Mouse (Mus musculus) inflammation-experienced regulatory T-cells, adult 6 months (primary cell): ENCODE results near the gene Nos3. TPM values are rescaled to one million over a fixed set of nuclear protein-coding genes. Genes with fewer than 3 reads are reported as not detected.

Experiments
- ATAC-seq: one replicate; pipeline ENCODE4 v1.8.0; 2017
- polyA plus RNA-seq, 3 experiments: library from polyadenylated mRNA; unstranded; fragments of 100-300 nt; shearing (Covaris generic); gene quantifications; one replicate each; pipeline ENCODE4 v1.2.1; 2017

The Nos3 gene
- polyA plus RNA-seq, 3 experiments from 2014 or later, result 0.08 to 0.17 TPM; not detected in 1

GRCm38 (mm10) chr5:24346313-24346712 lies 18.3 kb upstream of the Nos3 start:
- ATAC-seq, result no peak

GRCm38 (mm10) chr5:24347186-24347875 lies 17.3 kb upstream of the Nos3 start:
- no peak for ATAC-seq

DNA sequence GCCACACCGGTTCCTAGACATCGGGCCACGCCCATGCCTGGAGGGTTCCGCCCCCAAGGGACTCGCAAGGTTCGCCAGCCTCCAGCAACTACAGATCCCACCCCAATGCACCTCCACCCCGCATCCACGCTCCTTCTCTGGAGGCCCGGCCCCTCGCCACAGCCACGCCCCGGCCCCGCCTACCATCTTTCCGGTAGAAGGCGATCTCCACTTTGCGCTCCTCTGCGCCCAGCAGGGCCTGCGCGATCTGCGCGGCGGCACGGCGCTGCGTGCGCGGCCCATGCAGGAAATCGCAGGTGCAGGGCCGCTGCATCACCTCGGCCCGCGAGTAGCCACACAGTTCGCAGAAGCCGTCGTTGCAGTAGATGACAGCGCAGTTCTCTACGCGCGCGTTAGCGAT lies 16.5 kb upstream of the Nos3 start:
- ATAC-seq, result peak; percentile 83

DNA sequence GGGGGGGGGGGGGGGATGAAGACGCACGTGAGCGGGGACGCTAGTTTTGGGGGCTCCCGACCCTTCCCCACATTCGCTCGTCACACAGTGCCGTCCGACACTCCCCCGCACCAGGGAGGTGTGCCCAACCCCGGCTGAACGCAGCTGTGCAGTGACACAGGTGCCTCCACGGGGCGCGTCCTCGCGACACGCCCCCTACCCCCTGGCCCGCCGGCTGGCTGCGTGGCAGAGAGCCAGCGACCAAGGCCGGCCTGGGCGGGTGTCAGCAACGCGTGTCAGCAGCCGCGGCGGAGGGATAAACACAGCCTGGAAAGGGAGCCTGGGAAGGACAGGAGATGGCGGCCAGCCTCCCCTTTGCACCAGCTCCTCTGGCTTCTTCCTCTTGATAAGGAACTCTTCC lies 16.1 kb upstream of the Nos3 start:
- ATAC-seq, result no peak

DNA sequence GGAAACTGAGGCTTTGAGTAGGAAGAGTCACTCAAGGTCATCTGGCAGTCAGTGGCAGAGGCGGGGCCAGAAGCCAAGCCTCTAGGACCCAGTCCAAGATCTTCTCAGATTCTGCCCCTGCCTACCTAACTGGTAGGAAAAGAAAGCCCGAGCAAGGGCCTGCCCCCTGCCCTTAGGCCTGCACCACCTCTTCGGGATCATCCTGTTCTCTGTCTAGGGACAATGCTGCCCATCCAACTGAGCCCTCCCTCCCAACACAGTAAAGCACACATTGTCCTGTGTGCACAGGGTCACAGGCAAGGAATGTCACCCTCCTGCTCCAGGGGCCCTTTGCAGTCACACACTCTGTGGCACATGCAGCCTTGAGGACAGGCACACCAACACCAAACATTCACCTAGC lies 14.5 kb upstream of the Nos3 start:
- no peak for ATAC-seq

- ATAC-seq, result no peak
Measured at GRCm38 (mm10) chr5:24350531-24351250, 13.9 kb upstream of the Nos3 start.

GRCm38 (mm10) chr5:24351278-24351677 lies 13.3 kb upstream of the Nos3 start, which contains the start of gene Kcnh2:
Gene Kcnh2 (minus strand): TSS chr5:24351604.
- no peak for ATAC-seq

DNA sequence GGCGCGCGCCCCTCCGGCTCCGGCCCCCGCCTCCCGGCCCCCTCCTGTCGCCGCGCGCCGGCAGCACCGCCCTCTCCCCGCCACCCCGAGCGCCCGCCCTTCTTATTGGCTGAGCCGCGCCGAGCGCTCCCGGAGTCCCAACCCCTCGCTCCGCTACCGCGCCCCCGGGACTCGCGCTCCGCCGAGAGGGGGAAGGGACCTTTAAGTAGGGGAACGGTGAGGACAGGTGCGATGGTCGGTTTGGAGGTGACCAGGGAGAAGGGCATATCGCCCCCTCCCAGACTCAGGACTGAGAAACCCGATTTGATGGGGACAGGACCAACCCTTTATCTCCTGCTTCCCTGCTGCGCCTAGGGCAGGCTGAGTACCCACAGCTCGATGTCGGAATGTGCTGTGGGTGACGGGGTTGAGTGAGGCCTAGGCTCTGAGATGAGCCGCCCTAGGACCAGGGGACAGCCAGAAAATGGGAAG lies 12.9 kb upstream of the Nos3 start:
- peak; percentile 49 for ATAC-seq

- no peak for ATAC-seq
Measured at GRCm38 (mm10) chr5:24352251-24352859, 12.3 kb upstream of the Nos3 start.

- no peak for ATAC-seq
Measured at GRCm38 (mm10) chr5:24353327-24353726, 11.3 kb upstream of the Nos3 start.

- no peak for ATAC-seq
Measured at GRCm38 (mm10) chr5:24356764-24357163, 7.8 kb upstream of the Nos3 start.

DNA sequence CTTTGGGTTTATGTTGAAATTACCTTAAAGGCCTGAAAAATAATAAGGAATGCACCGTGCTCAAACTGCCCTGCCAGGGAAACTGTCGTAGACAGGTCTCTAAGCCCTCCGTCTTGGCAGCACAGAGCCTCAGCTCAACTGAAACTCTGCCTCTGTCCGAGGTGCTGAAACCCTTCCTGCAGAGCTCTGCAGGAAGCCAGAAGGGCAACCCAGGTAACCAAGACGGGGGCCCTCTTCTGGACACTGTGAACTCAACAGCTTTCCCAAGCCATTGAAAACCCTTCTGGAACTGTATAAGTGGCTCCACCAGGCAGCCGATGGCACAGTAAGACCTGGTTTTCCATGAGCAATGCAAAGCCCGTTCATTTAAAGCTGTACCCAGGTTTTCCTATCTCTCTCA lies 7.1 kb upstream of the Nos3 start:
- ATAC-seq, result peak; percentile 82

- peak; percentile 81 for ATAC-seq
Measured at GRCm38 (mm10) chr5:24360792-24361454, 3.7 kb upstream of the Nos3 start.

GRCm38 (mm10) chr5:24363467-24363866 lies 1.1 kb upstream of the Nos3 start:
- ATAC-seq, result no peak

DNA sequence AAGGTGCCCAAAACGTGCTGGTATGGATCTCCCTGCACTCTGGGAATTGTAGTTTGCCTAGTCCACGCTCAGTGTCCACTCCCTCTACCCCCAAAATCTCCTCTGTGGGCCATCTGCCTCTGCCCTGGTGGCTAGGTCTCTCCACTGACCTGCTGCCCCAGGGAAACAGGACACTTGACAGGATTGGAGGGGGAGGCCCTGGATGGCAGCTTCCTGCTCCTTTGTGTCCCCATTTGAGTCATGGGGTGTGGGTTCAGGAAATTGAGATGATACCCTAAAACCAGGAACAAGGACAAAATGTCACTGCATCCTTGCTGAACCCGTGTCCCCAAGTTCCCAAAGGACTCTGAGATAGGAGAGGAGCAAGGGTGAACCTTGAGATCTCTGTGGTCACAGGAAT lies 549 bp upstream of the Nos3 start:
- ATAC-seq, result no peak

GRCm38 (mm10) chr5:24364963-24365362 lies 353 bp downstream of the Nos3 start:
- ATAC-seq, result no peak

GRCm38 (mm10) chr5:24365528-24365927 lies 918 bp downstream of the Nos3 start:
- no peak for ATAC-seq

- ATAC-seq, result no peak
Measured at GRCm38 (mm10) chr5:24366426-24366825, 1.8 kb downstream of the Nos3 start.

DNA sequence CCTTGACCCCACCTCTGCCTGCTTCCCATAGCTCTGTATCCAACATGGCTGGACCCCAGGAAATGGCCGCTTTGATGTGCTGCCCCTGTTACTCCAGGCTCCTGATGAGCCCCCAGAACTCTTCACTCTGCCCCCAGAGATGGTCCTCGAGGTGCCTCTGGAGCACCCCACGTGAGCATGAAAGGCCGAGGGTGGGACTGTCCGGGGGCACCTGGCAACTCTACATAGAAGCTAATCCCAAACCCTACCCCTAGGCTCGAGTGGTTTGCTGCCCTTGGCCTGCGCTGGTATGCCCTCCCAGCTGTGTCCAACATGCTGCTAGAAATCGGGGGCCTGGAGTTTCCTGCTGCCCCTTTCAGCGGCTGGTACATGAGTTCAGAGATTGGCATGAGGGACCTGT lies 5.2 kb downstream of the Nos3 start:
- no peak for ATAC-seq

DNA sequence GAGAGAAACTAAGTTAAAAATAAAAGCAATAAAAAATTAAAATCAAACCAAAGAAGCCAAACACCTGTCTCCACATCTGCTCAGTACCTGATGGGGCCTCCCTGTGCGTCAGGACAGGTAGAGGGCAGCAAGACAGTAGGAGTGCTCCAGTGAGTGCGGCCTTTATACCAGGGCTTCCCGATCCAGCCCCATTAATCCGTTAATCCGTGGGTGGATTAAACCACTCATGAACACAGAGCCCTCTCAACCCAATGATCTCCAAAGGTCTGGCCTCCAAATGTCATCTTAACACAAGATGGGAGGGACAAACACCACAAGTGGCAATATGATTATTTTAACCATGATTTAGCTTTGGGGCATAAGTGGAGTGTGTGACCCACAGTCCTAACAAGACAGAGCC lies 9.2 kb downstream of the Nos3 start:
- no peak for ATAC-seq

GRCm38 (mm10) chr5:24374216-24374615 lies 9.6 kb downstream of the Nos3 start:
- ATAC-seq, result no peak

DNA sequence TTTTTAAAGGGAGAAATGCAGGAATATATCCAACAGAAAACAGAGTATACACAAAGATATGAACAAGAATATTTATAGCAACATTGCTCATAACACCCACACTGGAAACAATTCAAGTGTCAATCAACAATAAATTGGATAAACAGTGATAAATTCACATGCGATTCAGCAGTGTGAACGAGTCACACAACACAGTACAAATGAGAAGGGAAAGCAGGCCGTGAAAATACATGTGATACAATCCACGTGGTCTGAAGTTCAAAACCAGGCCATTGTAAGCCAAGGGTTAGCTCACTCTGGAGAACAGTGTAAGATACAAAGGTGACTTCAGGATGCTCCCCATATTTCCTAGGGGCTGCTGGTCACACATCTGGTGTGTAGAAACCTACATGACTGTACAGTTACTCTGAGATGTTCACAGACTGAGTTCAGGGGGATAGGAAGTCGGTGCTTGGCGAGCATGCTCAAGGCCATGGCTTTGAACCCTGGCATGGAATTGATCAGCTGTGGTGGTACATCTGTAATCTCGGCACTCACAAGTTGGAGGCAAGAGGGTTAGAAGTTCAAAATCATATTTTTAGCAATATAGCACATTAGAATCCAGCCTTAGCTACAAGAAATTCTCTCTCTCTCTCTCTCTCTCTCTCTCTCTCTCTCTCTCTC lies 10.2 kb downstream of the Nos3 start:
- ATAC-seq, result no peak

GRCm38 (mm10) chr5:24378700-24379099 lies 14.1 kb downstream of the Nos3 start:
- ATAC-seq, result no peak
